Mouse (Mus musculus) ZHBTc4 (cell line): ENCODE measurements at regions not wholly inside any gene's neighbourhood (a gene's known extent, or its start where the extent isn't known, plus 50 kb on each side); places are given as distances from the start of the nearest gene placed in this dataset.
A peak's percentile ranks its signal among the peaks of the same experiment; 100 is the strongest.

Experiments
- DNase-seq: peaks from one replicate; pipeline ENCODE4 v3.0.0-alpha.2; 2011; ENCODE audit warnings: low read depth, low spot score

DNA sequence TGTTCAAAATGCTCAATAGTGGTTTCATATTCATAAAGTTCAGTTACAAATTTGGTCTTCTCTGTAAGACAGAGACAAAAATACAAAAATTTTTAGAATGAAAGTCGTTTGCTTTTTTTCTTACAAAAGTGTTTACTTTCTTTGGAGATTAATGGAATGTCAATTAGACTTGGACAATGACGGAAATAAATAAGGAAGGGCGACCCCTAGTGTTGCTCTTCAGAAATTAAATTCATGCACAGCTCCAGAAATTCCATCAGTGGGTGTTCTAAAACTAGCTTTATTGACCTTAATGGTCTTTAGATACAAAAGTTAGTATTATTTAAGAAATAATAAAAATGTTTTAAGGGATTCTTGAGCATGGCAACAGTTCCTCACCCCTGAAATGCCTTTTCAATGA, 141.8 kb upstream of the Lama2 start:
- peak; percentile 46 for DNase-seq

DNA sequence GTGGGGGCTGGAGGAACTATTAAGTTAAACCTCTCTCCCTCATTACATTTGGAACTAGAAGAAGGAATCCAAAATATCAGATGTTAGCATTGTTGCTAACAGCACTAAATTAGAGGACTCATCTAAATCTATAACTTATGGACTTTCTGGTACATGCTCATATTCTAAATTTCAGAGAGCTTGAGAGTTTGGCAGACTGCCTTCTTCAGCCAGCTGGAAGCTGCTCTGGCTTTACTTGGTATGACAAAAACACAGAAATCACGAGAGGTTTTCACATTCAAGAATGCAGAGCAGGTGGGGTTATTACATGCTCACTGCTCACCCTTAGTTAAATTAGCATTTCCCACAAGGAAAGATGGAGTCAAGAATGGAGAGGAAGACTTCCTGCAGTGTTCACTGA, 182.8 kb upstream of the Lama2 start:
- no peak for DNase-seq

DNA sequence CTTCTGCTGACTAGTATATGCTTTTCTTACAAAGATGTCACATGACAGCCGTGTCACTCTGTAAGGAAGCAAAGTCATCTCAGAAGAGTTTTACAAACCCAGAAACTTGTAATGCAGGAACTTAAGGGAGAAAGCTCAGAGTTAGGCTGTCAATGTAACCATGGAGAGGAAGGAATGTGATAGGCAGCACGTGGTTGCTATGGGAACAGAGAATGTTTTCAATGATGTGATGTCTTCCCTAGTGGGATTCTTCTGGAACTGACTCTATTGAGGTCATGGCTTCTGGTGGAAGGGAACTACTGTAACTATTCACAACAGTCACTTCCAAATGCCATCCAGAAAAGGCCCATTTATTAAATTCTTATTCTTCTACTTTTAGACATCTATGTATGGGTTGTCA, 190.0 kb upstream of the Lama2 start:
- peak; percentile 53 for DNase-seq

DNA sequence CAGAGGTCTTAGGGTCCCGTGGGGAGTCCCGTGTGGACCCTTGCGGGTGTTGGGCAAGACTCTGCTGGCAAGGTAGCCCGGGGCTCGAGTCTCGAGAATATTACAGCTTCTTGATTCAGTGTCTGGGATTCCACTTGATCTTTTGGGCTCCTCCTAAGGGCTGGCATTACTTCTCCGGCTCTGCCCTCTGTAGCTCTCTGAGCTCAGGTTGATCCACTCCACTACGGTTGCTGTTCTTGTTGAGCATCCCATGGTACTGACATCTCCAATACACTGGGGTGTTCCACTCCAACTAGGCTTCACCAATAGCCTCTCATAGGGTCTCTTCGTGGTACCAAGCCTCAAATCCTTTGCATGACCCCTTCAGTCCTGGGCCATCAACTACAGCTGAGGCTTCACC, 206.1 kb upstream of the Lama2 start:
- peak; percentile 54 for DNase-seq

DNA sequence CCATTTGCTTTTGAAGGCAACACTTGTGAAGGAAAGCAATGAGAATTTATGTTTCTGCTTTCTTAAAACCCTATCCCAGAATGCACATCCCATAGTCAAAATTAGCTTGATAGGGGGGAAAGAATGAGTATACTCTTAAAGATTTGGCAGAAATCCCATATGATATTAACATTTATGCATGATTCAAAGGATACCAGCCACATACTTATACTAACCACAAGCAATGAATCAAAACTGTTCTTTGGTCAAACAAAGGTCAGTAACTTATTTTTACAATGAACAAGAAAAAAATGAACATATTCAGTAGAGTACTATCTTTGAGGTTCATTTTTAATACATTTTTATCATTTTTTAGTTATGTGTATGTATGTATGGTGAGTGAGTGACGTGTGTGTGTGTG, 208.8 kb upstream of the Lama2 start:
- no peak for DNase-seq

DNA sequence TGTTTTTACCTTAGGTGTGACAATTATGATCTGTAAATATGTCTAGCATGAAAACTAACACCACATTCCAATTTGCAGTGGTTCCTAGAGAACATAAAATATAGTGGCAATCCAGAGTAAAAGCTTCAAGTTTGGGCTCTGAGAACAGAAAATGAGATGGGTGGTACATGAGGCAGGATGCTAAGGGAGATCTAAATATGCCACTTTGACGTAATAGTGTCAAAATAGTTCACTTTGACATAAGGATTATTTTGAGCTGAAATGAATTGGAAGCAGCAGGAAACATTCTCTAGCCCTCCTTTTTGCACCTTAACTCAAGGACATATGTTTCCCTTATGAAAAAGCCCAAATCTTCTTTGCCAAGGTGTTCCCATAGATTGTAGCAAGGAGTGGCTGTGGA, 219.1 kb upstream of the Lama2 start:
- no peak for DNase-seq

DNA sequence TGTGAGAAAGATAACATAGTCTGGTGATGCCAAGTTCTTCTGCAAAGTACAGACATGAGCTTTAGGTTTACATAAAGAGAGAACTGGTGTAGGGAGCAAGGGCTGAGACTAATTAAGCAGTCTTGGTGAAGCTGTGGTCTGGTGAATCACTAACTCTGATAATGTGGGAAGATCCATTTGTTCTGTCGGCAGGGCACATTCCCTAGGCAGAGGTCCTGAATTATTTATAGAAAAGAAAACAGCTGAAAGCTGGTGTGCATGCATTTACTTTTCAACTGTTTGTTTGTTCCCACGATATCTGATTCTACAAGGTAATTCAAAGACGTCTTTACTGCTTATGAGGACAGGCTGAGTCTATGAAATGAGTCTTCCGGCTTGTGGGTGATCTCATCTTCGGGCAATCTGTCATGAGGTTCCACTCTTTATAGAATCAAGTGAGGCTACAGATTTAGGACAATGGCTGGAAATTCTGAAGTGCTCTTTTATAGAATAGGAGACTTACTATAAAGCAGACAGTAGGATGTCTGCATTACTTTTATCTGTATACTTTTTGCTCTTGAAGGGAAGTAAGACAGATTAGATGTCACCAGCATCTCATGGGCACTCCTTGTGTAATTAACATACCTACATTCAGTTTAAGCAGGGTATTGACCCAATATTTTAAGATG, 221.6 kb upstream of the Lama2 start:
- DNase-seq = no peak

DNA sequence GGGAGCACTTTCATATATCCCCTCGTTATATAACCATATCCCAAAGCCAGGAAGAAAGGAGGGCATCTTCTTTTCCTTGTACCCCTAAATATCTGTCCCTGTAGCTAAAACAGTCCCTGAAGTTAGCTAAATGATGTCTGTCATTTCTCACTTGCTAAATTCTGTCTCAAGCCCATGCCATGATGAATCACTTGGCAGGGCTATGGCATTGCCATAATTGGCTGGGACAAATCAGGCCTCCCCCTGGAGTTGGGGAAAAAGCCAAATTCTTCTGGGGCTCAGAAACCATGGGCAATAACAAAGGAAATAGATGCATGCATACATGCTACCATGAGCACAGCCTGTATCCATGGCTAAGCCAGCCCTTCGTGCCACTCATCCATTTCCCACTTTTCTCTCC, 223.5 kb upstream of the Lama2 start:
- no peak for DNase-seq

DNA sequence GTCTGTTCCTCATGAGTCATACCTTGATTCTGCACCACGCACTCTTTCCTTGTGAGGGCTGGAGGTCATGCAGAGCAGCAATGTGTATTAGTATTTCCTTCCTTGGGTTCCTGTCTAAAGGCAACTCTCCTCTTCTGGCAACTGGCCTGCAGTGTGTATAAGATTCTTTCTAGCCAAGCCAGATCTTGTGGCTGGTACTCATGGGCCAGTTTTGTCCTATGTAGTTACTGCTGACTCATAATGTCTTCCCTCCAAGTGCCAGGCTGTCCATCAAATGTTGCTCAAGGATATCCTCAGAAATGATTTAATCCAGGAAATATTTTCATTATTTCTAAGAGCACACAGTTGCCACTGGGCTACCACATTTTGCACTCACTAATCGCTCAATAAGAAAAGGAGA, 211.0 kb upstream of the Ptprk start:
- no peak for DNase-seq

DNA sequence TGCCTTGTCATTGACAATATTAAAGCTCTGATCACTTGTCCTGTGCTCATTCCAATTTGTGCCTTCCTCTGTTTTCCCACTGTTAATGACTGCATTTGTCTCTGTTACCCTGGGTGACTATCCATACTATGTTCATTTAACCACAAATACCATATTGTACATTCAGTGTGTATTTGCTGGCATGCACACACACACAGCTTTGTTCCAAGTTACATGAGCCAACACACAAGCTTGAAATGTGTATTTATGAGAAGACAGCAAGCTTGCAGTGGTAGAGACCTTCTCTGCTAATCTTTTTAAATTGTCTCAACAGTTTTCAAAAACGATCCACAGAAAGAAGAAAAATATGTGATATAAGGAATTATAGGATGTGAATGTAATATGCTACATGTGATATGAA, 193.8 kb upstream of the Ptprk start:
- no peak for DNase-seq

DNA sequence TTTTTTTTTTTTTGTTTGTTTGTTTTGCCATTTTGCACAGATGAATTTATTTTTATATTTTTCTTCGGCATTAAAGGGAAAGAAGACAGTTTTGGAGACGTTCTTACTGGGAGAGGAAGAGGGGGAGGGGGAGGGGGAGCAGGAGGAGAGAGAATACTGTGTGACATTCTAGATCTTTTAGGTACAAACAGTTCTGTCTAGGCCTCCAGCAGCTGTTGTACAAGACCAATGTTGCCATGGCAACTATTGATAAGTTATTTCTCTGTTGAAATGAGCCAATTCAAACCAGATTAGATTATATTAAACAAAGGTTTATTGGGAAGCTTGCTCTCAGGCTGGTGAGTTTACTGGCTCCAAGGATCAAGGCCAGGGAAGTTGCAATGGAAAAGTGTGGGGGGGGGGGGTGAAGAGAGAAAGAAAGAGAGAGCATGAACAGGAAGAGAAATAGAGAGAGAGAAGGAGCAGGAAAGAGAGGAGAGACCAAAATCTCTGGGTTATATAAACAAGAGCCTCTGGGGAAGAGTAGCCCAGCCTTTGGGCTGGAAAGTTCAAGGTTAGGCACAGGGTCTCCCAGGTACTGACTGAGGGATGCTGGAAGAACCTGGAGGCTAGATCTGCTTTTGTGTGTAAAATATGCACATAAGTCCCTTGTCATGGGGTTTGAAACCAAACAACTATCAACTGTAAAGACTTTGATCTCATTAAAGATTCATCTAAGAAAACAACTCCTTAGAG, 182.7 kb upstream of the Ptprk start:
- DNase-seq = peak; percentile 6

DNA sequence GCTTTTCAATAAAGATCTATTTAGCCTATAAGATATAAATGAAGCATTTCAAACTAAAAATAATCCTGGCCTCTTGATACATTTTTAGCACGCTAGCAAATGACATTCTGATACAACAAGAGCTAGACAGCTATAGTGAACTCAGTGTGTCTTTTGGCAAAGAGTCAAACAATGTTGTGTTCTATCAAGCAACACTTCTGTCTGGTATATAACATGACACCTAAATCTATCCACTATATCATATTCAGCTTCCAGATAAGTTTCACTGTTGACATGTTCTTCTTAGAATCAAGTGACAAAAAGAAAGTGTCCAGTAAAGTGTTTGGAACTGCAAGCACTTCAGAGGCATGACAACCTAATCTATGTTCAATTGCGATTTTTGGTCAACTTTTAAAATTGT, 158.2 kb upstream of the Ptprk start:
- no peak for DNase-seq

DNA sequence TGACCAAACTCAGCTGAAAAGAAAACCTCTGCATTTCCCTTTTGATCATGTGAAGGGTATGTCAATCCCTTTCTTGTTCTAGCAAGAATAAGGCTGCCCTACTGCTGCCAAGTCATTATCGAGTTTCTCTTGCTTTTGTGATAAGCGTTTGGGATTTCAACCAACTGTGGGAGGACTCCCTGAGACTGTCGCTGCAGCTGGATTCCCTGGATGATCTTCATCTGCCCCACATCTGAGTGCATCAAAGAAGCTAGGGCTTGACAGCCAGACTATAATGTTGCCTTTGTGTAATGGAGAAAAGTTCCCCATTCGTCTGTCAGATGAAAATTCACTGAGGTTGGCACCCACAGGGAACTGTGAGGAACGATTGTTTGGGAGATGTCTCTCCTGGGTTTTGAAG, 147.4 kb upstream of the Ptprk start:
- DNase-seq = no peak

DNA sequence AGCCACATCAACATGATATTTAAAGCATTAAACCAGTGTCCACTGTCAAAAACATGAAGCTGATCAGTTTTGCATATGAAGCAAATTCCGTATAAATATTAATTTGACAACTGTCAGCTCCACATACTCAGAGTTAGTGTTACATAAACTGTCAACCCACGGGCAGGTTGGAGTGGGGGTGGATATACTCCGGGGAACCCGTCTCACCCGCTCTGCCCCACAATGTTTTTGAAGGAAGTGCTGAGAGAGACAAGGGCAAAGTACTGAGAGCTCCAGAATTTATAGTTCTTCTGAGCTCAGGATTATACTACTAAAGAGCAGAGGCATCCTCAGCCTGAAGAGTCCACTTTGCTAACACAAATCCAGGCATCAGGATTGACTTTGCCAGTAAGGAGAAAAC, 132.5 kb upstream of the Ptprk start:
- no peak for DNase-seq

DNA sequence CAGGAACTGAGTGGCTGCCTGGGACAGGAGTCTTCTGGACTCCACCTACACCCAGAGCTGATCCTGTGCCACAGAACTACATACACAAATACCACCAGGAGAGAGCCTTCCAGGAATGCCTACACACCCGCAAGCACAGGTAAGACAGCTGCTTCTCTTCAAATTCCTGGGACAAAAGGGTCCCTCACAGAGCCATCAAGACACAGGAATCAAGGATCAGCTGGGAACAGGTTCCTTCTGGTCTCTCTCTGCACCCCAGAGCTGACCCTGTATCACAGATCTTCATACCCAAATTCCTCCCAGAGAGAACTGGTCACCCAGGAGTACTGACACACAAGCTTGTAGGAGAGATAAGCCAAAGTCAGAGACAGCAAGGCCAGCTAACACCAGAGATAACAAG, 125.5 kb upstream of the Ptprk start:
- peak; percentile 51 for DNase-seq

DNA sequence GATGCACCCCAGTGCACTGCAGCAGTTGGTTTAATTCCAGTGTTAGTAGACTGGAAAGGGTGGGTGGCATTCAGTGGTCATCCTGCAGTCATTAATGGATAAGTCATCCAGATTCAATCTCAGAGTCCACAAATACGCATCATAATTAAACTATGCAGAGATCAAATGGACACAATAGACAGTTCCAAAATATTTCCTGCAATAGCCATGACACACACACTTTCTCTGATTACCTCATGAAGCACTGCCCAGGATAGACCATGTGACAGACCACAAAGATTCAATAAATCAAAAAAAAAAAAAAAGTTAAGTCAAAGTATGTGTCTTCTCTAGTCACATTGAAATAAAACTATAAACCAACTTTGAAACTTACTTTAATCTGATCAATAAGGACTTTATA, 106.4 kb upstream of the Ptprk start:
- no peak for DNase-seq

DNA sequence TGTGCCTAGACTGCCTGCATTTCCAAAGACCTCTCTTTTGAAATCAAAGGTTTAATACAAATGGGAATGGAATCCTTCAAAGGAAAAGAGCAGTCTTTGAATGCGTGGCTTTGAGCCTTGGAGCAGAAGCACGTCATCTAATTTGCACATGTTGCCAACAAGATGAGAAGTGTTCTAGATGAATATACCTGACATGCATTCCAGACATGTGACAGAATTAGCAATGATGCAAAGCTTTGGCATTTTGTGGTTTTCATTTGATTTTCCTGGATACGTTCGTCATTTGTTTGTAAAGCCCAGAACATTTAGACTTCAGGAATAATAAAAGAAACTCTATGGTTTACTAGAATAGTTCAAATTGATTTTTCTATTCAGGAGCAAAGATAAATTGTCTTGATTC, 90.6 kb upstream of the Ptprk start:
- DNase-seq = no peak

DNA sequence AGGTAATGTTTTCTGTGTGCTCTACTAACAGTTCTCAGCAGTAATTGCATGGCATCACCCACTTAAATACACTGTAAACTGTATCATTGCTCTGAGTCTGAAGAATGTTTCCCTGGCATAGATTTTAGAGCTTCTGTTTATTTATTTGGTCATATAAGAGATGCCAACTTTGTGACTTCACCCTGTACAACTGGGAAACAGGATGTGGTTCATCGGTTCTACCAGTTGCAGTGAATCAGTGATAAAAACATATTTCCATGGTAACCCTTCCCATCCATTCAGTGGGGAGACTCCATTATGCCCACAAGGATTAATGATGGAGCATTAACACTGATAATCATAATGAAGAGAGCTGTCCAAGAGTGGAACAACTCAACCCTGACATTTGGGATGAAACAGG, 89.6 kb upstream of the Ptprk start:
- no peak for DNase-seq

DNA sequence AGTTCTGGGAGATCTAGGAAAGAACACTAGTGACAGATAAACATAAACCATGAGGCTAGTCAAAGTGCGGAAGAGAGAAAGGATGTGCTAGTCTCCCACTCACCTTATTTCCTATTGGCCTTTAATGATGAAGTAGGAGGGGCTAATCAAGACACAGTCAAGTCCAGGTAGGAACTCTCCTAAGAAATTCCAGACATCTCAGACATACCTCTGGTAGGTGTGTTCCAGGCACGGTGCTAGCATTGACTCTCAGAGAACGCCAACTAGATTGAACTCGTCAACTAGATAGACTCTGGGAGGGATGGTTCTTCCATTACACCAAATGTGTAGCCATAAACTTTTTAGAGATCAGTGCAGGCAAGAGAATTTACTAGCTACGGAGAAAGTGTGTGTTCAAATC, 87.6 kb upstream of the Ptprk start:
- DNase-seq = peak; percentile 88

DNA sequence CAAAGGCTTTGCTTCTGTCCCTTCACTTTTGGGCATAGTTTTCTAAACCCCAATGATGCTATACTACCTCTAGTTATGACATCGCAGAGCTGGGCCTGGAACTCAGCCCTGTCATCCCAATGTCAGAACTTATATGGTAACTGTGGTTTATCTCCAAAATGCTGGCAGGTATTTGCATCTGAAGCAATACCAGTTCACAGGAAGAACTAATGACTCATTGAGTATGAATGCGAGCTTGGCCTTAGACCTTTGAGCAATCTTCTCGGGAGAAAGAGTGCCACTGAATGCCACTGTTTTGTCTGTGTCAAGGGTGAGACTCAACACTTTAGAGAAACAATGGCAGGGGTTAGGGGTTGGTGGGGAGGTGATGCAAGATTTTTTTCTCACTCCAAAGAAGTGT, 86.6 kb upstream of the Ptprk start:
- DNase-seq = no peak

DNA sequence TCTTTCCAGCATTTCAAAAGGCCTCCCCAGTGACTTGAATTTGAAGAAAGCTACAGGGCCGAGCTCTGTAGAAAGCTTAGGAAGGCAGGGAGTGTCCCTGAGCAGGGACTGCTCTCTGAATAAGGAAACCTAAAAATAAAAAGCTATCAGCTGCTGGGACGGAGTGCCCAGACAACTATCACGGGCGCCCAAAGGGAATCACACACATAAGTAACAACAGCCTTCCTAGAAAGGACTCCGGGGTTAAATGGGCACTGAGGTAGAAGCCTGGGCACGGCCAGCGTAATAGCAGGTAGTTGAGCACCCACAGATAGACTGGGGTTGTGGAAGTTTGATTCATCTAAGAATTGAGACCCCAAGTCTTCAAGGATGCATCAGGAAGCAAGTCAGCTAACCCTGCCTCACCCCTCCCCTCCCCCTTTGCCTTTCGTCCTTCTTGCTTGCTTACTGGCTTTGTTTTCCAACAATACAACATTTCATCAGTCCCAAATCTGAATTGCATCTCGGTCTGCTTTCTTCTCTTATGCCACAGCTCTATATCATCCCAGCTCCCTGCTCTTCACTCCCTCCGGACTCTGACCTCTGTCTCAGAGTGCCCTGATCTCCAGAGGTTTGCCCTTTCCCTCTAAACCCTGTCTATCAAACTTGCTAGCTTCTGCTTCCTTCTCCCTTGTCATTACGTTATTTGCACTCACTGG, 84.1 kb upstream of the Ptprk start:
- no peak for DNase-seq

DNA sequence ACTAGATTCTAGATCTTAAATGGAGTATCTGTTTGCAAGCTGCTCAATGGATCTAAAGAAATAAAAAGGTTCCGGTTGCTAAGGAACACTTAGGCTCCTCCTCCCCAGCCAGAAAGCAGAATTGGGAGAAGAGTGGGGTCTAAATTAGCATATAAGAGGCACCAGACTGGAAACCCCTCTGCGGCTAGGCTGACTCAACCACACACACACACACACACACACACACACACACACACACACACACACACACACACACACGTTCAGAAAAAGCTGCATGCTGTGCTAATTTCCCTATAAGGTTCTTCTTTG, 83.6 kb upstream of the Ptprk start:
- DNase-seq = peak; percentile 56

DNA sequence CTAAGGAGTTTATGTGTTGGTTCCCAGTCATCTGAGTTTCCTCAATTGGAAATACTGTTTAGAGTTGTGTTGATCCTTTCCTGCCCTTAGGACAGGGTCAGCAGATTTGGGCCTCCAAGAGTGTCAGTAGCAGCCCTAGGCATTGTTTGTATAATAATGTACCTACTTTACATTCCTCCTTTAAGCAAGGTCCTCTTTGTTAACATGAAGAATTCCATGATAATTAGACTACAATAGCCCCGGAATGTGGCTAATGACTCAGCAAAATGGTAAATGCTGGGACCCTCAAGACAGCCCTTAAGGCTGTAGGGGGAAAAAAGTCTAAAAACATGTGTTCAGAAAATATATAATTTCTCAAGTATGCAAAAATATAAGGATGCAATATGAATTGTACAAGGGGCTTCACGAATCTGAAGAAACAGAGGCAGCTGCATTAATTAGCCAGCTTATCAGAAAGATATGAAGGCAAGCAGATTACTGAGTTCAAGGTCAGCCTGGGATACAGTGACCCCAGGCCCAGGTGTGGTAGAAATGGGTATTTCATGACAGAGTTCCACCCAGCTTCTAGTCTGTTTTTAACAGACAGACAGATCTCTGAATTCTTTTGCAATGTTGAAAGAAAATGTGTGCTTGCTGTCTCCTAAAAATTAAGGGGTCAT, 80.1 kb upstream of the Ptprk start:
- DNase-seq = peak; percentile 89
